Mouse (Mus musculus): ENCODE results near the gene Cdc5l.

GRCm38 (mm10) chr17:45389896-45390295 lies 43.6 kb downstream of the Cdc5l start:
- TF ChIP-seq EP300 (IDR thresholded peaks at IDR 0.05; ENCODE audit: low read length) (no peak), RAD21 (IDR thresholded peaks at IDR 0.05; ENCODE audit: low read depth, low read length) (no peak), CTCF (conservative IDR thresholded peaks at IDR 0.05 in 1 of 2, IDR thresholded peaks at IDR 0.05 in 1 of 2; ENCODE audit: low read depth in 2 of 2, low read length in 2 of 2) (no peak), POLR2A (IDR thresholded peaks at IDR 0.05; ENCODE audit: low read depth, low read length) (no peak), HCFC1 (IDR thresholded peaks at IDR 0.05; ENCODE audit: low read depth, low read length) (no peak), SIN3A (IDR thresholded peaks at IDR 0.05; ENCODE audit: low read length) (no peak), ETS1 (conservative IDR thresholded peaks at IDR 0.05; ENCODE audit: low read depth, low read length) (no peak), ZMIZ1 (IDR thresholded peaks at IDR 0.05; ENCODE audit: low read depth, low read length) (no peak), TCF12 (IDR thresholded peaks at IDR 0.05; ENCODE audit: low read depth, low read length) (no peak), BHLHE40 (IDR thresholded peaks at IDR 0.05; ENCODE audit: low read depth, low read length) (no peak), ZNF384 (IDR thresholded peaks at IDR 0.05; ENCODE audit: low read depth, low read length) (no peak), JUN (IDR thresholded peaks at IDR 0.05; ENCODE audit: insufficient read depth, low read depth, low read length) (no peak), MAZ (IDR thresholded peaks at IDR 0.05; ENCODE audit: low read depth, low read length) (no peak), KAT2A (IDR thresholded peaks at IDR 0.05; ENCODE audit: insufficient replicate concordance, low read length) (no peak)

Data from CH12.LX (cell line).